Mouse (Mus musculus): Measurements from ENCODE around the gene Slc27a2.
"Not testable (repeated sequence)": the region's sequence is repeated elsewhere in the genome, so short reads cannot be mapped to it uniquely, and the experiment has no call there.

The Slc27a2 gene

GRCm38 (mm10) chr2:126601918-126602600 lies 49.9 kb downstream of the Slc27a2 start:
- no peak for DNase-seq (ENCODE audit: low read depth, low spot score)

- no peak for DNase-seq (ENCODE audit: low read depth, low spot score)
Measured at GRCm38 (mm10) chr2:126606061-126606687, 54.0 kb downstream of the Slc27a2 start.

- DNase-seq (ENCODE audit: low read depth, low spot score): no peak
Measured at GRCm38 (mm10) chr2:126606688-126607062, 54.5 kb downstream of the Slc27a2 start.

GRCm38 (mm10) chr2:126607553-126608203 lies 55.5 kb downstream of the Slc27a2 start:
- no peak for DNase-seq (ENCODE audit: low read depth, low spot score)

GRCm38 (mm10) chr2:126609600-126609999 lies 57.4 kb downstream of the Slc27a2 start:
- DNase-seq (ENCODE audit: low read depth, low spot score): not testable (repeated sequence)

DNA sequence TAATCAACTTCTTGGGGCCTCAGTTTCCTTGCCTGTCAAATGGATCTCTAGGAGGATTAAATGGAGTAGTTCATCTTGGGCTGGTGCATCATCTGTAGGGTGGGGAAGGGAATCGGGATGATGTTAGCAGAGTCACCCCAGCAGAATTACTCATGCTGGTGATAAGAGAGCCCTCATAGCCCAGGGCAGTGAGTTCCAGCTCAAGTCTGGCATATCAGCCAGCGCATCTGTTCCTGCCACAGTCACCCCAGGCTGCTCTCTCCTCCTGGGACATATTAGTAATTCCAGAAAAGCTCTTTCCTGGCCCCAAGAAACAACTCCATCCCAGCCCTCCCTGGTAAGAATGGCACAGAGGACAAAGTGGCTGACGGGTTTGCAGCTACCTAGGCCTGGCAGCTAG lies 63.1 kb downstream of the Slc27a2 start:
- no peak for DNase-seq (ENCODE audit: low read depth, low spot score)

GRCm38 (mm10) chr2:126618470-126619179 lies 66.4 kb downstream of the Slc27a2 start:
- DNase-seq (ENCODE audit: low read depth, low spot score): no peak

- DNase-seq (ENCODE audit: low read depth, low spot score): no peak
Measured at GRCm38 (mm10) chr2:126619249-126619704, 67.1 kb downstream of the Slc27a2 start, which contains the start of gene Hdc. Gene Hdc (minus strand): TSS chr2:126619299.

DNA sequence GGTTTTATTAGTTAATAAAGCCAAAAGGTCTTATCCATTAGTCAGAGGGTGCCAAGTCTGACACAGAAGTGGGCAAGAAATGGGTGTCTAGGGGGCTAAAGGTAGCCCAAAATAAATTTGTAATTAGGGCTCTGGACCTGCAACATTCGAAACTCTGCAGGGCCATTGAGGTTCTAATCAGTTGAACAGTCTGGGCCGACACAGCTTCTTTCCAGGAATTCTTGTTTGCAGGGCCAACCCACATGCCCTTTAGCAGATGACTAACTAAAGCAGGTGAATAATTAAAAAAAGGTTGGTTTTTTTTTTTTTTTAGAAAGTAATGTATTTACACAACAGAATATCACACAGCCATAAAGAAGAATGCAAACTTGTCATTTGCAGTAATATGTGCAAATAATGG lies 70.2 kb downstream of the Slc27a2 start:
- DNase-seq (ENCODE audit: low read depth, low spot score): no peak

DNA sequence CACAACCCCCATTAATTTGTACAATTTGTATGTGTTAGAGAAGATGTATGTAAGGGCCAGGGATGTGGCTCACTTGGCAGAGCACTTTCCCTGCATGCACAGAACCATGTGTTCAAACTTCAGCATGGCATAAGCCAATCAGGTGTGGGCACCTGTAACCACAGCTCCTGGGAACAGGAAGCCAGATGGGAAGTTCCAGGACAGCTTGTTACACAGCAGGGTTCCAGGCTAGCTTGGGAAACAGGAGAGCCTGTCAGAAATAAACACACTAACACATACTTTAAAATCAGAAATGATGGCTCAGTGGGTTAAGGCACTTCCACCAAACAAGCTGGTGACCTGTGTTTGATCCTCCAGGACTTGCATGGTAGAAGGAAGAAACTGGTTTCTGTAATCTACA lies 70.9 kb downstream of the Slc27a2 start:
- DNase-seq (ENCODE audit: low read depth, low spot score): no peak

DNA sequence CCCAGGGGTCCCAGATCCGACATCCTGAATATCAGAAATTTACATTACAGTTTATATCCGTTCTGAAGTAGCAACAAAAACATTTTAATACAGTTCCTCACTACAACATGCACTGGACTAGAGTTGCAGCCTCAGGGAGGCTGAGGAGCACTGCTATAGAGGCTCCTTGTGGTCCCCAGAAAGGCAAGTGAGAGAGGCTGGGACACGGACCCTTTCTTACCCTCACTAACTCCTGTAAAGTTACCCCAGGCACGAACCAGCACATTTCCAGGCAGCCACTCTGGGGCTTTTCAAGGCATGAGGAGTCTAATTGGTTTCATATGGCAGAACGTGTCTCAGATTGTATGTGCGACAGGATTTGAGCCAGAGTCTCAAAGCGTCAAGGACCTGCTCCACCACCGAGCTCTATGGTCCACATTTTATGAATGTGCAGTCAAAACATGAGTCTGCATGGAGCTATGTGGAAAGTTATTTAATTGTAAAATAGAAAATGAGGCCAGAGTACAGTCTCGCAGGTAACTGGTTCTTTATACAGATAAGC lies 76.3 kb downstream of the Slc27a2 start:
- no peak for DNase-seq (ENCODE audit: low read depth, low spot score)

DNA sequence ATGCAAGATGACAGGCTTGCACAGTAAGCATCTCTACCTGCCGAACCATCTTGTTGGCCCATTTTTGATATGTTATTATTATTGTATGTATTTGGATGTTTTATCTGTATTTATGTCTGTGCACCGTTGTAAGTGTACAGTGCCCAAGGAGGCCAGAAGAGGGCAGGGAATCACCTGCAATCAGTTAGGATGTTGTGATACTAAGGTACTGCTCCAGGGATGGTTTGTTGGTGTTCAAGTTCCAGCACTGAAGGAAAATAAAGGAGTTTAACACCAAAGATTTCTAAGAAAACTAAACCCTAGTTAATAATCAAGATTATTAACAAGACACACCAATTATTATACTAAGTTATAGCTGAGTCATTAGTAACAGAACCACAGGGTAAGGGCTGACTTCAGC lies 81.0 kb downstream of the Slc27a2 start:
- DNase-seq (ENCODE audit: low read depth, low spot score): no peak

DNA sequence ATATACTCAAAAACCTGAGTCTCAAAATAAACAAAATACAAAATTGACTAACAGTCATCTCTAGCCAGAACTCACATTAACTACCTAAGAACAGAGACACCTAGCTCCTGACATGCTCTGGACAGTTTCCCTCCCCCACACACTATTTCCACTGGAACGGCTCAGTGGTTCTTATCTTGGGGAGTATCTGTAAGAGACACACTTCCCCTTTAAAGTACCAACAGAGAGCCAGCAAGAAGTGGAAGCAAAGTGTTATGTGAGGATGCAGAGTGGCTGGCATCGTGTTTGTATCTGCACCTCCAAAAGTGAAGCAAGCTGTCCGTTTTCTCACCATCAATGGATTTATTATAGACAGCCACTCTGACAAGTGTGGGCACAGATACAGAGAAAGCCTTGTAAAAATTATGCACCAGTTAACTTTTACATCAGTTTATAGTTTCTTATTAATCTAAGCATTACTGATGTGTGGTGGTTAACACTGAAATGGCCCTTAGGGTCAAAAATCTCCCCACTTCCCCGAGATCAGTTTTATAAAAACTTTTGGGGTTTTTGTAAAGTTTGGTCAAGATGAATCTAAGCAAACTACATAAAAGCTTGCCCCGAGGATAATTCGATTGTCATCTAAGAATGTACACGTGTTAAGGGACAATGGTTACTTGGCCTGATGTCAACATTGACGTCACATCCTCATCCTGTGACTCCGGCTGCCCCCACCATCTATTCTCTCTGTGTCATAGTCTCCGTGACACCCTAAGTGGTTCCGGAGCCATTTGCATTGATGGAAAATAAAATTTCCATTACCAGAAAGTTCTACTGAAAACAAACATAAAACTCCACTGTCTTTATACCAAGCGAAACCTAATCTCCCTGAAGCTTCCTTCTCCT lies 84.0 kb downstream of the Slc27a2 start:
- DNase-seq (ENCODE audit: low read depth, low spot score): no peak

Measured in telencephalon, adult 2 months (tissue).